Mouse (Mus musculus) thymus, adult 18-20 months (tissue): Measurements from ENCODE around the gene Arhgap21.

Source experiments
- DNase-seq, 2 experiments: peaks; one replicate each; pipeline ENCODE4 v3.0.0; 2022; ENCODE audit warnings: mixed read lengths in 2 of 2

Arhgap21 gene

DNA sequence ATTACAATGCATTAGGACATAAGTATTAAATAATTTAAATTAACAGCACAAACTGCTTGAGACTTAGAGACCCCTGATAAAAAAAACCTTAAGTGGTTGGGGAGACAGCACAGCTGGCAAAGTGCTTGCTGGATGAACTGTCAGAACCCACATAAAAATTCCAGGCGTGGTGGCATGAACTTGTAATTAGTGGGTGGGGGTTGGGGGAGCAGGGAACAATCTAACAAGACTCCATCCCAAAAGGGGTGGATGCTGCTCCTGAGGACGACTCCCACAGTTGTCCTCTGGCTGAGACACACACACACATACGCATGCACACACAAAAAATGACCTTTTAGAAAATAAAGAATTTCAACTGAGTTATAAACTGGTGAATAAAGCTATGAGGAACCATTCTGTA lies 79.9 kb downstream of the Arhgap21 start:
- no peak for DNase-seq

DNA sequence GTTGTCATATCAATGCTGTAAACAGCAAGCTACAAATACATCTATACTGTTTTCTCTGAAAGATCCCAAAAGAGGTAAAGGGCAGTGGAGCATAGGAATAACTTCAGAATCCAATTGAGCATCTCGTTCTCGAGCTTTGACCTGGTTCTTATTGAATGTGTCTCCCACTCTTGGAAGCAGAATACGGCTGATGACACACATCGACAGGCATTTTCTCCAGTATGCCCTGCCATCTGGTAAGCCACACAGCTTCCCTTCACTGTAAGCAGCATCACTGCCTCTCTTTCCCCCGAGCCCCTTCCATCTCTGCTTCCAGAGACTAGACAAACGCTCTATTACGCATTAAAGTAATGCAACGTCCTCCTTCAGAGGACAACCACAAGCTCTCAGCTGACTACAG lies 85.4 kb downstream of the Arhgap21 start:
- DNase-seq: no peak

DNA sequence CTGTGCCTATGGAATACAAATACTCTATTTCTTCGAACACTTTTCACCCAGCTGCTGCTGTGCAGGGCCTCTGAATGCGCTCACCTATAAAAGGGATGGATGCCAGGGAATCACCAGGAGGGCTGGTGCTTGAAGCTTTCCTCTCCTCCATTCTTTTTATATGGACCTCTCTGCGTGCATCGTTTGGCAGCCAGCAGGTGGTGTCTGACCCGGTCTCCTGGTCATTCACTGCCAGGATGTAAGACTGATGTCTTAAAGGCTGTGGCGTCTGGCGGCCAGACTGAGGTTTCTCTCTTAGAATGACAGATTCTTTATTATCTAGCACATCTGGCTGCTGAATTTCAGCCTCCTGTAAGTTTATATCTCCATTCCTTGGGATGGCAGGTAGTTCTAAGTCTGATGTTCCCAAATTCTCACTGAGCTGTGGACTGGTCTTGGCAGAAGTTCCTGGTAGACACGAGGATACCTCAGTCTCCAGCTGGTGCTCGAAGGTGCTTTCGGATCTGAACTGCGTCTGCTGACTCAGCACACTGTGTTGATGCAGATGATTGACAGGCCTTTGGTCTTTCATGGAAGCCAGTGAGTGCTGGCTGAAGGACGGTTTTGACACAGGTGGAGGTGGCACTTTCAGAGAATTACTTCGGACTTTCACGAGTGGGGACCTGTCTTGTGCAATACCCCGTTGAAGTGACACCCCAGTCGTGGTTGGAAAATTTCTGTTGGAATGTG lies 88.6 kb downstream of the Arhgap21 start:
- no peak for DNase-seq

DNA sequence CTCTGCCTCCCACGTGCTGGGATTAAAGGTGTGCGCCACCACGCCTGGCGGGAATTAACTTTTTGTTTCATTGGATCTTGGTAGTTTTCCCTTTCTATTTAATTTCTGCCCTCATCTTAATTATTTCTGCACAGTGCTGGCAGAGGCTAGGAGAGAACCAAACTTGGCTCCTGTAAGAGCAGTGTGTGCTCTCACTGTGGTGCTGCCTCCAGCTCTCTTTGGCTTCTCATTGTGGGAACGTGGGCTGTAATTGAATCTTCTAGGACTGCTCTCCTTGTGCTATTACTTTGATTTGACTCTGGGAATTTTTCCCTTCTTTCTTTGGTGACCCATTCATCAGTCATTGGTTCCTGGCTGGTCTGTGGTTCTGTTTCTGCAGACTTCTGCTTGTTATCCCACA lies 94.1 kb downstream of the Arhgap21 start:
- no peak for DNase-seq

DNA sequence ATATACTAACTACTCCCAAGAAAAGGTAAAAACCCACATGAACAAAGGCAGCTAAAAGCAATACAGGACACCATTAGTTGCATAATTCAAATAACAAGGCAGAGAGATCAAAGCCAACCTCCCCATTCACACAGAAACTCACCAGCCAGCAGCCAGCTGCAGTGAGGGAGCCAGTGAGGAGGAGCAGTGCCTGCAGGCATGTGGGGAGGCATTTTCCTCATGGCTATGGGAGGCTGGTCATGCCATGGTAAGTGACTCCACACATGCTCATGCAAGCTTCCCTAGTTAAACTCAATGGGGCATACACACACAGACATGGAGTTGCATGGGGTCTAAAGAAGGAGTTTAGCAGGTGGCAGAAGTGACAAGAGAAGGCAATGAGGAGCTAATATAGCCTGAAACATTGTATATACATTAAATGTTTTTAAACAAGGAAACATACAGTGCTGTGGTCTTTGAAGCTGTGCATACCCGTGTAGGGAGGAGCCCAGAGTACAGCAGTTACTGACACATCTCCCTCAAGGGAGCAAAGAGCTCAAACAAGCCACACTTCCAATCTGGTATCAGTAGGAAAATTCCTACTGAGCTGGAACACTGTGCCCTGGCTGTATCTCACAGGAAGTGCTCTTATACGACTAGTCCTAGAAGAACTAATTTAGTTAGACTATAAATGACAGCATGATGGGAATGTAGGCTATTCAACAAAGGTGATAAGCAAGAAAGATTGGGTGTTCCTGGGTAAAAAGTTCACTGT lies 99.3 kb downstream of the Arhgap21 start:
- DNase-seq: no peak

DNA sequence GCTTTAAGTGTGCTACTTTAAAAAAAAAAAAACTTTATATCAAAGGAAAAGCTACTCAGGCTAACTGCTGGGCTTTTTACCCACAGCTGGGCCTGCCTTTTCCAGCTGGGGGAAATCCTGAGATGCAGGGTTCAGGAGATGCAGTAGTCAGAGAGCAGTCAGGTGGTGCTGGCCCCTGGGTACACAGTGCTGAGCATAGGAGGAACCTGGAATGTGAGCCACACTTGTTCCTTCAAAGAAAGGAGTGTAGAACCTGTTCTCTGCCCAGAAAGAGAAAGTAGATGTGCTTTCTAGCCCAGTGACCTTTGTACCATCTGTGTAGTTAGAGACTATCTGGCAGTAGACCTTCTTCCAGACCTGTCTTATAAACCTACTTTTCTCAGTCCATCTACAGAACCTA lies 100.6 kb downstream of the Arhgap21 start:
- DNase-seq: no peak

DNA sequence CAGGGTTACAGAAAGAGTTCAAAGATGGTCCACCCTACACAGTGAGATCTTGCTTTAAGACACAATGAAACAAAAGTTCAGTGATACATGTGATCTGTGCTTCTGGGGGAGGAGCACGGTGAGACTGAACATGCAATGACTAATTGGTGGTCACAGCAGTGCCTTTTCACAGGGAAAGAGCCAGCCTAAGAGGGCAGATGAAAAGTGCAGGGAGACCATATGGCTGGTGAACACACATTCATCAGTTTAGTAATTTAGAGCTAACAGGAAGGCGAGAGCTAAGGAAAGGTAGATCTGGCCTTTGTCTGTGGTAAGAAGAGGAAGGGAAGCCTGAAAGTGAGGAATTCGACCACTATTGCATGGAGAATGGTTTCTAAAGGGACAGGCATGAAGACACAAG lies 102.9 kb downstream of the Arhgap21 start:
- DNase-seq: no peak

DNA sequence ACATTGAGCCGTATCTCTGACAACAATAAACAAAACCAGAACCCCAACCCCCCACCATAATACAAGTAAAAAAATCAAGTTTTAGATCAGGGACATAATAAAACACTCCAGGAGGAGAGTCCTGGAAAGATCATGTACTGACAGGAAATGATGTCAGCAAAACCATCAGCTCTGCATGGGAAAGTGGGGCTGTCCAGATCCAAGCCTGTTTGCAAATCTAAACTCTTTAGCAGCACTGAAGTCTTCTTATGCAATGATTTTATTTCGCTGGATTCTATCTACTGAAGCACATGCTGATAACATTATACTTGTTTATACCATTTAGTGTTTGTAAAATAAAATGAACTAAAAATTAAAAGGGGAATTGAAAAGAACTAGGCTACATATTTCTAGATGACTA lies 104.1 kb downstream of the Arhgap21 start:
- no peak for DNase-seq

DNA sequence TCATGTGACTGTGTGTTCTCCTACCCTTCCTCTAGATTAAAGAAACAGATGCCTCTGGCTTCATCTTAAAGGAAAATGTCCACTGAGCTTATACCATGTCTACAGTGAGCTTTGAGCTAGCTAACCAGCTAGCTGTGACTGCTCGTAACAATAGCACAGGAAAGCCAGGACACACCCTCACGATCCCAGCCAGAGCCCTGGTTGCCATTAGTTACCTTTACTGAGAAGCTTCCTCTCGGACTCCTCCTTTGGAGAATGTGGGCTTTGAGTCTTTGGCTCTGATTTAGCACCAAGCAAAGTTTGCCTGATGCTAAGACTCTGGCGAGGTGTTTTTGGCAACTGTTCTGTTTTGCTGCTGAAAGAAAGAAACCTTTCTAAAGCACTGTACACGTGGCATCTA lies 107.9 kb downstream of the Arhgap21 start:
- DNase-seq: no peak

DNA sequence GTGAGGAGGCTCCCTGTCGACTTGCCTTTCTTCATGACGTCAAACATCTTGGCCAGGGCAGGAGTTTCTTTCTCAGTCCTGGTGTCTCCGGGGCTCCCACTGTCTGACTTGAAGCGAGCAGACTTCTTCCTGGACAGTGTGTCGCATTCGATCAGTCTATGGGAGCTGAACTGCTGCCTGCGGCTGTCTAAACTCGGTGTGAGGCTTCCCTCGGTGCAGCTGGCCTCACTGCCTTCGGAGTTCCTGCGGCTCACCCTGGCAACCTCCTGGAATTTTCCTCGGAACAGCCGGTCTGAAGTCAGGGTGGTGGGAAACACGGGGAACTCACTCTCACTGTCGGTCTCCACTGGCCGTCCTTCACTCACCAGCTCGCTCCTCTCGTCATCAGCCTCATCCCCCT lies 119.3 kb downstream of the Arhgap21 start:
- no peak for DNase-seq

DNA sequence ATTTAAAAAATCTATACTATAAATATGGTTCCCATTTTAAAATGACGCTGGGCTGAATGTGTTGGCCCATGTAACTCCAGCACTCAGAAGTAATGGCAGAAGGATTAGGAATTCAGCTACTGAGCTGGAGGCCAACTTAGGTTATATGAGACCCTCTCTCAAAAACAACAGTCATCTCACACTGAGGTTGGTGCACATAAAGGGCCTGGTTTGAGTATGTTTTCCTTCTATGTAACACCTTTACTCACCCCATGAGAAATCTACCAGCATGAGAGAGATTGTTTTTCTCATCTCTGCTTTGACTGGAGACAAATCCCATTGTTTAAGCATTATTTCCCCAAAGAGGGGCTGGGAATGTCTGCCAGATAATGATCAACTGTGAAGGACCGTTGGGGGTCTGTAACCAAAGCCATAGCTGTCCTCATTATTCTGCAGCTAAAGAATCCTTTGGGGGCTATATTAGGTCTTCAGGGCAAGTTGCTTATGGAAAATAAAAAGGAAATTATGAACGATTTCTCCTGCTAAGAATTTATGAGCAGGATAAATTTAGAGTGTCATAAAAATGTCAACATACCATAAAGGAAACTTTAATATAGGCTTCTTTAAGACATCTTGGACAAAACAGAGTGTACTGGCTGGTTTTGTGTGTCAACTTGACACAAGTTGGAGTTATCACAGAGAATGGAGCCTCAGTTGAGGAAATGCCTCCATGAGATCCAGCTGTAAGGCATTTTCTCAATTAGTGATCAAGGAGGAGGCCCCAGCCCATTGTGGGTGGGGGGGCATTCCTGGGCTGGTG lies 136.9 kb downstream of the Arhgap21 start:
- no peak for DNase-seq

DNA sequence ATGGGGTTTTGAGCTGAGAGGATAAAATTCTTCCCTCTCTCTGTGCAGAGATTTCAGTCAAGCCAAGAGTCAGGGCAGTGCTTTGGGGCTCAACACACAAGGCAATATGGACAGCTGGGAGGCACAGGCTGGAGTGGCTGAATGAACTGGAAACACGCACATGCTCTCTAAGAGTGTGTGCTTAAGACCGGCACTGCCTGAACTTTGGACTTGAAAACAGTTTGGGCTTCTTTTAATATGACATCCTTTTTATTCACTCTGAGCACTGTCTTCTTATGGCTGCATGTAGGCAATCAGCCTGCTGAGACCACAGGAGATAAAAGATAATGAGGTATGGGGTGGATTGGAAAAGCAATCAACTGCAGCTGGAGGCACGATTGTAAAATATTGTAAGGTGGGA lies 137.8 kb downstream of the Arhgap21 start:
- DNase-seq: no peak

DNA sequence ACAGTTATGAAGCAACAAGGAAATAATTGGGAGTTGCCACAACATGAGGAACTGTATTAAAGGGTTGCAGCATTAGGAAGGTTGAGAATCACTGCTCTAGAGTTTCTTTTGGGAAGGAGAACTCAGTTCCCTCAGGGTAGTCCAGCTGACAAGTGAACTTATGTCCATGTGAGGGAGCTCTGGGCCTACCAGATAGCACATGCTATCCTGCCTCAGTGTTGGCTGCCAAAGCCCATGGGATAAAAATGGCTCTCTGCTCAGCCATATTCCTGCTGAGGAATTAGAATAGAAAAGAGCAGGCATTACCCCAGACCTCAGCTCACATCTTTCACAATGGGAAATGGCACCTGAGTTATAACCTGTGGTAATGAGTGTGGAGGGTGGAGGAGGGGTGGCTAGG lies 142.4 kb downstream of the Arhgap21 start:
- DNase-seq: no peak

DNA sequence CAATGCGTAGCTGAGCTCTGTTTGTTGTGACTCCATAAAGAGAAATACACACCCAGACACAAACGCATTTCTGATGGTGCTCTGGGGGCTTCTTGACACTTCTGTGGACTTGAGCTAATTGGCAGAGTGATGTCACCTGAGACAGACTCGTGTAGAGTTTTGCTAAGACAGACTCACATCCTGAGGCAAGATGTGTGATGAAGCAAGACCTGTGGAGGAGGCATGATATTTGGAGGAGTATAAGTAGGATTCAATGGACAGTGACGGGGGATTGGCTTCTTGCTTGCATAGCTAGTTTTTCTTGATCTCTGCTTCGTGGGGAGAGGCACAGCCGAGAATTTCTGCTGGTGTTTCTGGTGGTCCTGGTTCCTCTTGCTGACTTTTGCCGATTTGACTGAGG lies 150.5 kb downstream of the Arhgap21 start:
- DNase-seq: no peak

DNA sequence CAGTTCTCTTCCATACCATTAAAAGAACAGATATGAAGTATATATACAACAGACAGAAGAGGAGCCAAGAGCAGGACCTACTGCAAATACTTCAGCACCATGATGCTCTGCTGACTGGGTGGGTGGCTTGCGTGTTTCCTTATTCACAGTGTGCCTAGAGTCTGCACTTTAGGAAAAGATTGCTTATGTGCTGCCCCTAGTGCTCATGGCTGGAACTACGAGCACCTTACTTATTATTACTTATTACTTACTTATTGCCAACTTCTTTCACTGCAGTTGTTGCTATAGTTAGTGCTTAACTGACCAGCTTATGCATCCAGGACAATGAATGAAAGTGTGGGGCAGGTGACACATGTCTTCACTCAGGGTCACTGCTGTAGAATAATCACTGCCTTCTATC lies 154.7 kb downstream of the Arhgap21 start:
- no peak for DNase-seq

DNA sequence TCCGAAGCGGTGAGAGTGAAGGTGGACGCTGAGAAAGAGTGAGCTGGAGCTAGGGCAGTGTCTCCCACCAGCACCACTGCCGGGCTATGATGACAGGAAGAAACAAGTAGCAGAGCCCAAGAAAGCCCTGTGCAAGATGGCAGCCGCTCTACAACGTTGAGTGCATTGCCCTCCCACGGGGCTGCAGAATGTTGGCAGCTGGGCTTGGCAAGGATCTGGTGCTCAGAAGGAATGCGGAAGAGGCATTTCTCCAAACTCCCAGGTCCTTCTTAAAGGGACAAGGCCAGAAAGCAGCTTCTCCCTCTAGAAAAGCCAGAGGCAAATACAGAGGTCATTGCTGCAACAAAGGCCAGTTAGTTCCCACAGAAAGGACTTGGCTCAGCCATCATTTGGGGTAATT lies 157.2 kb downstream of the Arhgap21 start:
- DNase-seq: no peak

DNA sequence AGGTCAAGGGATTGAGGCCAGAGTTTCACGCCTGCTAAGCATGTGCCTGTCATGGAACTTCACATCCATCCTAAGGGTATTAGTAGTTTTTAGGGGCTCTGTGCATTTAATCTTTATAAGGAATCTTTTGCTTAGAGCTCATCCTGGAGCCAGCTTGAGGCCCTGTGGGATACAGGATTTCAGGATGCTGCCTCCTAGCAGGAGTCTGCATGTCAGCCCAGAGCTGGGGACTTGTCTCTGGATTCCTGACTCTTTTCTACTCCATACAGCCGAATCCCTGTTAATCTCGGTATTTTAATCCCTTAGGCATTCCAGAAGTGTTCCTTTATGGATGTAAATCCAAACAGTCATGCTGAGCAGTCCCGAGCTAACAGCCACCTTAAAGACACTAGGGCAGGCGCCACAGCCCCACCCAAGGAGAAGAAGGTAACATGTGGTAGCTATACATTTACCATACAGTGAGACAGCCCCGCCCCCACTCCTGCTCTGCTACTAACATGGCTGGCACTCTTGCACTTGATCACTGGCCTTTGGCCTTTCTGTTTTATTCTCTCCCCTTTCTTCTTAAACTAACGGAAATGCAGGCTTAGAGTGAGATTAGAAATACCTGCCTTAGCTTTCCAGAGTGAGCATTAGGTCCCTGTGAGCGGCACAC lies 167.3 kb downstream of the Arhgap21 start:
- DNase-seq: no peak
